Mouse (Mus musculus) lung, postnatal 25 days (tissue): ENCODE data around the gene Arpc4.

Experiments used
- DNase-seq: peaks from one replicate; pipeline ENCODE4 v3.0.0; 2022; ENCODE audit warnings: low spot score

The Arpc4 gene

GRCm38 (mm10) chr6:113364518-113365135 lies 13.3 kb upstream of the Arpc4 start:
- no peak for DNase-seq

- DNase-seq: no peak
These were observed 11.3 kb upstream of the Arpc4 start for GRCm38 (mm10) chr6:113366639-113367038.

DNA sequence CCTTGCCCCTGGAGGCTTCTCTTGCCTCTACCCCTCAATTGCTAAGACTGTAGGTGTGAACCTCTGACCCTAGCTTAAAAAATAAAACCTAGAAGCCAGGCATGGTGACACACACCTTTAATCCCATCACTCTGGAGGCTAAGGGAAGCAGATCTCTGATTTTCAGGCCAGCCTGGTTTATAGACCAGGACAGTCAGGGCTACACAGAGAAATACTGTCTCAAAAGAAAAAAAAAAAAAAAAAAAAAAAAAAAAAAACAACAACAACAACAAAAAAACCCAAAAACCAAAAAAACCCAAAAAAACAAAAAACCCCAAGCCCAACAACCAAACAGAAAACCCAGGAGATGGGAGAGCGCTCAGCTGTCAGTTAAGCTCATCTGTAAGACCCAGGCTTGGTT lies 10.3 kb upstream of the Arpc4 start:
- DNase-seq: no peak

- no peak for DNase-seq
These were observed 9.8 kb upstream of the Arpc4 start for GRCm38 (mm10) chr6:113368124-113368523.

DNA sequence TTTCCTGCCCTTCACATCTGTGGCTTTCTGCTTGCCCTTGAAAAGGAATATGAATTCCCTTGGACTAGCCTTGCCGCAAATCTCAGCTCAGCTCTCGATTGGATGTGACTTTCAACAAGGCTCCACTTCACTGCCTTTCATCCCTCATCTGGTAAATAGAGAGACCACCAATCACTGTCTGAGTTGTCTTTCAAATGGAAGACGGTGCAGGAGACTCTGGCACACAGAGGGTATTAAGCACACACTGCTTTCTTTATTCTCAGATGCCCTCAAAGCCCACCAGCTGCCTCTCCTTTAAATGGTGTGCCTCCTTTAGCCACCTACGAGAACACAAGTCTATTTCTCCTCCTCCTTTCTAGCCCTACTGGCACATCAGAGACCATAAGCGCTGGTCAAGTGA lies 9.3 kb upstream of the Arpc4 start:
- no peak for DNase-seq

DNA sequence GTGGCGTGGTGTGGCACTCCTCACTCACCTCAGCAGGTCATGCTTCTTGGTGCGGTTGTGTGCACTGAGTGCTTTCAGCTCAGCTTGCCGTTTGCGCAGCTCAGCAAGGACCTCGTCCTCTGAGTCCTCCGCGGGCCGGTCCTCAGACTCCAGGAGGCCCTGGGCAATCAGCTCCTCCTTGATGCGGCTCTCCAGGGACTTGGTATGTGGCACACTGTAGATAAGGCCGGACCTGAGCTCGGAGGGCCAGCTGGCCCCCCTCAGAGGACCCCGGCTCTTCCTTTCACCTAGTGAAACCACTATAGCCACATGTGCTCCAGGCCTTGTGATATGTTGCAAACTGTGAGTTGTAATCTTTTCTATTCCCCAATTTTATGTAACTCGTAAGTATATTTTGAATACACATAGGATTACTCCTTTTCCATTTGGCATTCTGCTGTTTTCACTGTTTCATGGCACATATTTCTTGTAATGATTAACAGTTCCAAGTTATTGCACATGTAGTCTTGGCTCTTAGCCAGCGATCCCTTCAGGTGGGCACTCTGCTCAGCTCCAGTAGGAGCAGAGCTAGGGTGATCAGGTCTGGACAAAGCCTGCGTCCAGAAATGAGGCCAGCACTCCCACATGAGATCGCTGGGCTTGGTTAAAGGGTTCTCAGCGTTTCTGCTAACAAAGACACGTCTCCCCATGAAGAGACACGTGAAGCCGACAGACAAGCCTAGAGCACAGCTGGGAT lies 7.6 kb upstream of the Arpc4 start:
- no peak for DNase-seq

DNA sequence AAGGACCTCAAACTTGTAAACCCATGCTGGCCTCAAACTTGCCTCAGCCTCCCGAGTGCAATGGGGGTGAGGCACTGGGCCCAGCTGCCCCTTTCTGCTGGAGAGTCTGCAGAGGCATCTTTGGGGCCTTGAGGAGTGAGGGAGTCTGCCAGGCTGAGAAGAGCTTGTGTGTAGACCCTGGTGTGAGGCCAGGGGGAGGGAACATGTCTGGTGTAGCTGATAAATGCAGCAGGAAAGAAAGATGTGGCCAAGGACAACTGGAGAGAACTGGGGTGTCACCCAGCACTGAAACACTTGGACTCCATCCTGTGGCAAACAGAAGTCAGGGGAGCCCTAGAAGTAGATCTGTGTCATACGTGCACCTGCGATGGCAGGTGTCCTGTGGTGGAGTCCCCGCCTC lies 4.4 kb upstream of the Arpc4 start:
- no peak for DNase-seq

DNA sequence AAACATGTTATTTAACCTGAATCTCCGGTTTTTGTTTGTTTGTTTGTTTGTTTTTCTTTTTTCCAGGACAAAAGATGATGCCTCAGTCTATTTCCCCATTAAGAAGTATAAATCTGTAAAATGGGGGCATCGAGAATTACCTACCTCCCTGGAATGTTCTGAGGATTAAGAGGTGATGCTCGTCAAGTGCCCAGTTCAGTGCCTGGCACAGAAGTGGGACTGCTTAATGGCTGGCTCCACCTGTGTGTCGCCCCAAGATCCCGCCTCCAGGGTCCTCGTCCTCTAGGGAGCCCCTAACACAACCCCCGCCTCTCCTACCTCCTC lies 781 bp upstream of the Arpc4 start:
- DNase-seq: no peak

DNA sequence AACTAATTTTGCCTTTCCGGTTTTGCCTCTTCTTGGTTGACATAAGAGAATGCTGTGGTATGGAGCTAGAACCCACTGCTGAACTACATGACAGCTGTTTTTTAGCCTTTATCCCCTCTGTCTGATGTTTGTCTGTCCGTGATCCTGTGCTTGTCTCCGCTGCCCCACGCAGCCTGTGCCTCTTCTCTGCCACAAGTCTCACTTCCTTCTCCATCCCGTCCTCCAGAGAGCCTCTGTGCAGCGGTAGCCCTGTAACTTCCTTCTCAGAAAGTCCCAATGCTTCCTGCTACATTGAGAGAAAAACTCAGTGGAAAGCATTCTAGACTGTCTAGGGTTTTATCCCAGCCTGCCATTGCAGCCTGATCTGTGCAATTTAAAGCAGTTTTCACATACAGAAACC lies 1.3 kb downstream of the Arpc4 start:
- no peak for DNase-seq

- DNase-seq: no peak
These were observed 2.6 kb downstream of the Arpc4 start for GRCm38 (mm10) chr6:113380480-113380879.

DNA sequence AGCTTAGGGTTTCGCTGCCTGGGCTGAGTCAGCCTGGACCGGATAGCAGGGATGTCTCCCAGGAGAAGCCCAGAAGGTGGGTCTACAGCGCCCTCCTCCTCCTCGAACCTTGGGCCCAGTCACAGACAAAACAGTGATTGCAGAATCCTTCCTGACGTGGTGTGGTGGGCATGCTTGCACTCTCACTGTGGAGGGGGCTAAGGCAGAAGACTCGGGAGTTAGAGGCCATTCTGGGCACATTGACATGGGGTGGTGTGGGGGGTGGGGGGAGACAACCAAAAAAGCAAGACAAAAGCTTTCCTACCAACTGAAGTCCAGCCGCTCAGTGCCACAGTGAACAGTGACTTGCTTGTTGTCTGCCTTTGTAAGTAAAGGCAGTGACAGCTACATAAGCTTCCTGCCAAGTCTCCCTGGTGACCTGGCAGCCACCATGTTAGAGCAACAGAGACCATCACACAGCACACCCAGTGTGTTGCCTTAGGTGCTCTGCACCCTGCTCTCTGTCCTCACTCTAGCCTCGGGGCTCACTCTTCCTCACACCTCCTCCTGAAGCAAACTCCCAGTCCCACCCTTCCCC lies 6.5 kb downstream of the Arpc4 start:
- DNase-seq: no peak

- DNase-seq: no peak
These were observed 7.3 kb downstream of the Arpc4 start for GRCm38 (mm10) chr6:113385160-113385714.

GRCm38 (mm10) chr6:113386025-113386424 lies 8.1 kb downstream of the Arpc4 start:
- DNase-seq: no peak

- no peak for DNase-seq
These were observed 11.0 kb downstream of the Arpc4 start, which contains the start of gene Ttll3 for GRCm38 (mm10) chr6:113388960-113389359. TSS of gene Ttll3 (plus strand) at chr6:113389260.

DNA sequence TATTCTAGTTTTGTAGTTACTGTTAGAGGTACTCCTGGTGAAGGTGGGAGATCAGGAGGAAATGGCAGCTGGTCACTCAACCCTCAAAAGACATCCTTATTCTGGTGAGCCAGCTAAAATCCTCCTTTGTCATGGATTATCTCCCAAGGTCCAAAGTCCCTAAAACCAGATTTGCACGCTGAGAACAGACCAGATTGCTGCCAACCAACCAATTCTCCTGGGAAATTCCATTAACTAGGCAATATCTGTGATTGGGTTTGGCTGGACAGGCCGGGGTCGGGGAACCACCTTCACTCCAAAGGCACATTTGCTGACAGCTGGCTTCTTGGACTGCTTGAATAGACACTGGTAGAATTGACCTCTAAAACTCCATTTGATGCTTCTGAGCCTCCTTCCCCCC lies 12.8 kb downstream of the Arpc4 start:
- DNase-seq: no peak

DNA sequence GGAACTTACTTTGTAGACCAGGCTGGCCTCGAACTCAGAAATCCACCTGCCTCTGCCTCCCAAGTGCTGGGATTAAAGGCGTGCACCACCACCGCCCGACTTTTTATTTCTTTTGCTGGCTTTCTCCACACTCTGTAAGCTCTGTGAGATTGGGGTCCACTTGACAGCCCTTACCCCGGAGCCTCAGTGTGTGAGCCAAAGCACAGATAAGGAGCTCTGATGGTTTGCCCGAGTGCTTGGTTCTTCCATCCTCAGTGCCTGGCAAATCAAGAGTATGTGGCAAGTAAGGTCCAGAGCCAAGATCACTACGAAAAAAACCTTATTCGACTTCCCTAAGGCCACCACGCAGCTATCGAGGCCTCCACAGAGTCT lies 14.1 kb downstream of the Arpc4 start:
- DNase-seq: no peak

GRCm38 (mm10) chr6:113392387-113393071 lies 14.6 kb downstream of the Arpc4 start:
- peak; percentile 10 for DNase-seq

GRCm38 (mm10) chr6:113393951-113394350 lies 16.0 kb downstream of the Arpc4 start:
- DNase-seq: no peak

GRCm38 (mm10) chr6:113394811-113395210 lies 16.9 kb downstream of the Arpc4 start:
- DNase-seq: no peak

DNA sequence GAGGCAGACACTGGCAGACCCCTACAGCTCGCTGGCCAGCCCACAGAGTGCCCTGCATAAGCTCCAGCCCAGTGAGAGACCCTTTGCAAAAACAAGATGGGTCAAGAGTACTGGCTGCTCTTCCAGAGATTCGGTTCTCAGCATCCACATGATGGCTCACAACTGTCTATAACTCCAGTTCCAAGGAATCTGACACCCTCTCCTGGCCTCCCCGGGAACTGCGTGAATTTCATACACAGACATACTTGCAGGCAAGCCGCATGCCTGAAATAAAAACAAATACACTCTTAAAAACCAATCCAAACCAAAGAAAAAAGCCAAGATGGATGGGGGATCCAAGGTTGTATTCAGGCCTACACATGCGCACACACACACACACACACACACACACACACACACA lies 17.6 kb downstream of the Arpc4 start:
- no peak for DNase-seq

- DNase-seq: no peak
These were observed 18.5 kb downstream of the Arpc4 start for GRCm38 (mm10) chr6:113396270-113397030.

DNA sequence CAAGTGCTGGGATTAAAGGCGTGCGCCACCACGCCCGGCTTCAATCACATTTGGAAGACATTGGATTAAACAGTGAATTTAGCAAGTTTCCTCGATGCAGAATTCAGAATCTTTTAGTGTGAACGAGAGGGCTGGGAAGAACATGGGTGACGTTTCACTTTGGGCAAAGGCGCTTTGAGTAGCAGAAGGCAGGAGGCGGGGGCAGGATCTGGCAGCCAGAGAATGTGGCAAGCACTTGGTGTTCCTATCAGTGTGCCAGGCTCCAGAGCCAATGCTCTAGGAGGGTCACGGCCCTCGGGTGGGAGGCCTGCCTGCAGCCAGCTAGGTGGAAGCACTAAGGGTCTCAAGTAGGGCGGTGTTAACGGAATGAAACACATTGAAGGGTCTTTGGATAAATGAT lies 24.2 kb downstream of the Arpc4 start:
- DNase-seq: no peak
